Mouse (Mus musculus) megakaryocyte, embryonic 14.5 days (primary cell): ENCODE measurements around the gene Cmtm8.

Experiments
- FLI1 ChIP-seq: IDR thresholded peaks from 2 replicates; pipeline ENCODE4 v1.6.1; 2012; ENCODE audit warnings: low read length, inconsistent platforms, mixed read lengths
- GATA1 ChIP-seq: IDR thresholded peaks from 3 replicates; pipeline ENCODE4 v1.6.1; 2012; ENCODE audit warnings: mixed read lengths, low read length, inconsistent platforms, borderline replicate concordance

DNA sequence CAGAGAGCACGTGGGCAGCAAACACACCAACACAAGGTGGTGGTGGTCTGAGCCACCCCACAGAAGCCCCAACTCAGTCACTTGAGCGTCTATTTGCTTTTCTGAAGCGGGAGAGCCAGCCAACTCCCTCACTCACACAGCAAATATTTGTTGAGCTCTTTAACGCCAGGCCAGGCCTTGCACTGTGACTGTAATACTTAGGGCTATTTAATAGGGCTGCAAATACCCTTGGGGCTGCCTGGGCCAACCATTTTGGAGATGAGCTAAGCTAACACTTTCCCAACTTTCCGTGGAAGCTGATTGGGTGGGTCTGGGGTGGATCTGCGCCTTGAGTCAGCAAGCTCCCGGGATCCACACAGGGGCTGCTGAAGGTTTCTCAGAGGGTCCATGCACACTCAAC is 1.7 kb downstream of the Cmtm8 start:
- no peak for TF ChIP-seq GATA1
- no peak for TF ChIP-seq FLI1
